Mouse (Mus musculus) brain, embryonic 14.5 days (tissue): ENCODE results near the gene Wars2. TPM values are rescaled to one million over a fixed set of nuclear protein-coding genes. Genes with fewer than 3 reads are reported as not detected.

Experiments used
- DNase-seq: peaks from one replicate; pipeline ENCODE4 v3.0.0-alpha.2; 2011; ENCODE audit warnings: low read depth
- CTCF ChIP-seq: fragments of 200-500 bp; IDR thresholded peaks from 2 replicates; pipeline ENCODE4 v1.5.1; 2012; ENCODE audit warnings: inconsistent platforms, mild to moderate bottlenecking, moderate library complexity, borderline replicate concordance; ENCODE audit not compliant: insufficient read depth, insufficient read length; ENCODE audit errors: extremely low read depth
- POLR2A ChIP-seq: fragments of 200-500 bp; IDR thresholded peaks from 2 replicates; pipeline ENCODE4 v1.6.1; 2012; ENCODE audit warnings: mild to moderate bottlenecking, inconsistent platforms, borderline replicate concordance; ENCODE audit not compliant: poor library complexity, insufficient read depth, insufficient read length, severe bottlenecking; ENCODE audit errors: extremely low read depth
- polyA plus RNA-seq: library from polyadenylated mRNA; depleted of rRNA; stranded (reverse); fragments of >200 nt; gene quantifications from 2 replicates; pipeline ENCODE4 v1.2.3, GENCODE M21; 2012

The Wars2 gene
- polyA plus RNA-seq, 1 experiment, result 5.6 TPM

- TF ChIP-seq POLR2A (no peak), CTCF (no peak)
- peak; percentile 60 for DNase-seq
These were observed 16.7 kb downstream of the Wars2 start for GRCm38 (mm10) chr3:99157451-99158015.

GRCm38 (mm10) chr3:99160016-99160415 is 19.1 kb downstream of the Wars2 start:
- DNase-seq, result no peak
- no peak for TF ChIP-seq CTCF
- TF ChIP-seq POLR2A, result no peak

GRCm38 (mm10) chr3:99162191-99162590 is 21.3 kb downstream of the Wars2 start:
- TF ChIP-seq CTCF (no peak), POLR2A (no peak)
- no peak for DNase-seq

GRCm38 (mm10) chr3:99167734-99168133 is 26.9 kb downstream of the Wars2 start:
- TF ChIP-seq CTCF, result peak; percentile 2; the same call in 1 of the 2 replicates
- TF ChIP-seq POLR2A, result no peak
- no peak for DNase-seq

GRCm38 (mm10) chr3:99173178-99173577 is 32.3 kb downstream of the Wars2 start:
- TF ChIP-seq POLR2A, result no peak
- TF ChIP-seq CTCF, result no peak
- no peak for DNase-seq

- no peak for TF ChIP-seq POLR2A
- DNase-seq, result no peak
These were observed 33.9 kb downstream of the Wars2 start for GRCm38 (mm10) chr3:99174658-99175304.

GRCm38 (mm10) chr3:99183355-99184016 is 42.6 kb downstream of the Wars2 start:
- TF ChIP-seq POLR2A, result no peak
- TF ChIP-seq CTCF, result no peak
- peak; percentile 14 for DNase-seq

GRCm38 (mm10) chr3:99184373-99184772 is 43.5 kb downstream of the Wars2 start:
- no peak for TF ChIP-seq CTCF
- TF ChIP-seq POLR2A, result no peak
- peak; percentile 18 for DNase-seq

GRCm38 (mm10) chr3:99188097-99188496 is 47.2 kb downstream of the Wars2 start:
- no peak for DNase-seq
- TF ChIP-seq CTCF (no peak), POLR2A (no peak)

- no peak for TF ChIP-seq CTCF
- TF ChIP-seq POLR2A, result no peak
- DNase-seq, result no peak
These were observed 52.7 kb downstream of the Wars2 start for GRCm38 (mm10) chr3:99193576-99193975.

- DNase-seq, result no peak
These were observed 62.5 kb downstream of the Wars2 start for GRCm38 (mm10) chr3:99203331-99203730.

GRCm38 (mm10) chr3:99208416-99208815 is 67.5 kb downstream of the Wars2 start:
- TF ChIP-seq POLR2A (no peak), CTCF (no peak)
- no peak for DNase-seq

More at GRCm38 (mm10) chr3:99203331-99203730, 62.5 kb downstream of the Wars2 start:
- TF ChIP-seq POLR2A (no peak), CTCF (no peak)
